Mouse (Mus musculus) erythroblast, adult 5-6 weeks (primary cell): ENCODE data around the gene Ctbp2. TPM values are rescaled to one million over a fixed set of nuclear protein-coding genes. Genes with fewer than 3 reads are reported as not detected.

Experiments used
- ATAC-seq: replicated peaks from 2 replicates; pipeline ENCODE4 v1.8.0; 2016; ENCODE audit warnings: moderate number of reproducible peaks, mild to moderate bottlenecking, moderate TSS enrichment, inconsistent platforms; ENCODE audit not compliant: poor library complexity, low FRiP score, severe bottlenecking
- total RNA-seq, 2 experiments: library from RNA; stranded (forward) in 1 of 2; stranded (reverse) in 1 of 2; fragments of 150-400 nt in 1 of 2; fragments of 200-764, 138-1000 nt in 1 of 2; gene quantifications; 2 replicates each; pipeline versions ENCODE4 v1.2.3 to v1.2.4; 2015 to 2017; ENCODE audit warnings: low replicate concordance in 2 of 2

Ctbp2 gene
- total RNA-seq, 2 experiments from 2014 or later, result 9.5 to 21.3 TPM

- no peak for ATAC-seq
Measured at GRCm38 (mm10) chr7:132982639-132983038, 141.5 kb downstream of the Ctbp2 start.

GRCm38 (mm10) chr7:132977981-132978380 lies 146.2 kb downstream of the Ctbp2 start:
- no peak for ATAC-seq

- no peak for ATAC-seq
Measured at GRCm38 (mm10) chr7:132976079-132976478, 148.1 kb downstream of the Ctbp2 start.

GRCm38 (mm10) chr7:132972079-132972478 lies 152.1 kb downstream of the Ctbp2 start:
- no peak for ATAC-seq

GRCm38 (mm10) chr7:132965707-132966106 lies 158.4 kb downstream of the Ctbp2 start:
- no peak for ATAC-seq

GRCm38 (mm10) chr7:132964395-132964794 lies 159.8 kb downstream of the Ctbp2 start:
- ATAC-seq, result no peak

- no peak for ATAC-seq
Measured at GRCm38 (mm10) chr7:132950613-132951012, 173.5 kb downstream of the Ctbp2 start.

GRCm38 (mm10) chr7:132949968-132950367 lies 174.2 kb downstream of the Ctbp2 start:
- no peak for ATAC-seq

- no peak for ATAC-seq
Measured at GRCm38 (mm10) chr7:132940569-132940968, 183.6 kb downstream of the Ctbp2 start.

GRCm38 (mm10) chr7:132939118-132939517 lies 185.0 kb downstream of the Ctbp2 start:
- no peak for ATAC-seq

Other genes with a start within 250 kb of the Ctbp2 start
- 27.5 and 29.9 TPM in 2 replicates for gene Zranb1, start 193.2 kb downstream of the Ctbp2 start, total RNA-seq (2015; ENCODE audit: low replicate concordance)
- 46.0 and 59.7 TPM in 2 replicates for gene Zranb1, start 193.2 kb downstream of the Ctbp2 start, total RNA-seq (2017; ENCODE audit: low replicate concordance)
- not detected in 2 replicates for gene Fgfr2, start 1.0 kb downstream of the Ctbp2 start, total RNA-seq (2015; ENCODE audit: low replicate concordance)
- 0.28 and 4.8 TPM in 2 replicates for gene Fgfr2, start 1.0 kb downstream of the Ctbp2 start, total RNA-seq (2017; ENCODE audit: low replicate concordance)